Mouse (Mus musculus) gastrocnemius, adult 2 months (tissue): ENCODE results near the gene H2-DMa. TPM values are rescaled to one million over a fixed set of nuclear protein-coding genes. Genes with fewer than 3 reads are reported as not detected.
A peak's percentile ranks its signal among the peaks of the same experiment; 100 is the strongest.

Source experiments
- DNase-seq: peaks from one replicate; pipeline ENCODE4 v3.0.0; 2022
- H3K27ac ChIP-seq: fragments of 200-600 bp; 2 replicates; pipeline ENCODE4 v1.8.1; 2022; ENCODE audit warnings: mild to moderate bottlenecking
- H3K4me3 ChIP-seq: fragments of 200-600 bp; 2 replicates; pipeline ENCODE4 v1.8.1; 2022; ENCODE audit warnings: mild to moderate bottlenecking, moderate library complexity
- CTCF ChIP-seq: fragments of 200-600 bp; IDR thresholded peaks from 2 replicates; pipeline ENCODE4 v1.8.1; 2022; ENCODE audit warnings: antibody characterized with exemption, mild to moderate bottlenecking, moderate library complexity
- intact Hi-C: fragments of 180-260 bp; cut with DNase I; formaldehyde crosslinking; loops from one replicate; pipeline ENCODE4 v1.15.1; 2025
- total RNA-seq, 2 experiments: library from RNA; stranded (reverse); gene quantifications; 2 replicates each; pipeline ENCODE4 v1.2.3; 2021

H2-DMa gene
- total RNA-seq, 2 experiments from 2014 or later: 3.0 to 3.1 TPM

- intact Hi-C loops: no loop called here
- DNase-seq: no peak
- Histone ChIP-seq H3K4me3 (no peak overlapping the region), H3K27ac (no peak overlapping the region)
- no peak for TF ChIP-seq CTCF
Observed at GRCm38 (mm10) chr17:34144960-34145371, 25.6 kb downstream of the H2-DMa start.

- no peak for DNase-seq
- intact Hi-C loops: no loop called here
- Histone ChIP-seq H3K4me3 (peak within 1 kb of the TSS; percentile 17; the same call in 1 of the 2 replicates), H3K27ac (no peak within 1 kb of the TSS)
- no peak for TF ChIP-seq CTCF
Observed at GRCm38 (mm10) chr17:34152923-34153322, 33.6 kb downstream of the H2-DMa start, which contains the start of gene H2-DMb1. TSS of gene H2-DMb1 (plus strand) at chr17:34153072.

- no peak for TF ChIP-seq CTCF
- Histone ChIP-seq H3K27ac (no peak overlapping the region), H3K4me3 (no peak overlapping the region)
- no peak for DNase-seq
- intact Hi-C loops: no loop called here
Observed at GRCm38 (mm10) chr17:34155534-34155933, 36.2 kb downstream of the H2-DMa start.

GRCm38 (mm10) chr17:34164202-34164895, 45.0 kb downstream of the H2-DMa start:
- no peak for DNase-seq
- intact Hi-C loops: no loop called here
- TF ChIP-seq CTCF: peak; percentile 23; the same call in 1 of the 2 replicates

GRCm38 (mm10) chr17:34165033-34165730, 45.8 kb downstream of the H2-DMa start:
- Histone ChIP-seq H3K4me3 (no peak overlapping the region), H3K27ac (no peak overlapping the region)
- intact Hi-C loops: no loop called here
- TF ChIP-seq CTCF: peak; percentile 35; the same call in 1 of the 2 replicates
- DNase-seq: no peak

More at GRCm38 (mm10) chr17:34164202-34164895, 45.0 kb downstream of the H2-DMa start:
- H3K27ac ChIP-seq: no peak overlapping the region
- no peak overlapping the region for H3K4me3 ChIP-seq

GRCm38 (mm10) chr17:34169279-34169678, 49.9 kb downstream of the H2-DMa start:
- TF ChIP-seq CTCF: peak; percentile 74
- DNase-seq: peak; percentile 53
- Histone ChIP-seq H3K4me3 (no peak overlapping the region), H3K27ac (no peak overlapping the region)
- intact Hi-C loops: loop anchor here (1.0 to 2.0 kb wide), 3 partner anchors 34 to 92 kb away; no protein-coding TSS in a partner anchor

GRCm38 (mm10) chr17:34170487-34170876, 51.1 kb downstream of the H2-DMa start:
- Histone ChIP-seq H3K27ac (no peak overlapping the region), H3K4me3 (no peak overlapping the region)
- DNase-seq: no peak
- intact Hi-C loops: loop anchor here (1.0 to 10.0 kb wide), 4 partner anchors 34 to 134 kb away; partner anchors contain the start of gene H2-Eb1
- TF ChIP-seq CTCF: no peak

- Histone ChIP-seq H3K27ac (no peak overlapping the region), H3K4me3 (peak overlapping the region; percentile 52)
- DNase-seq: peak; percentile 81
- intact Hi-C loops: loop anchor here (1.0 to 10.0 kb wide), 4 partner anchors 34 to 134 kb away; partner anchors contain the start of gene H2-Eb1
- peak; percentile 90 for TF ChIP-seq CTCF
Observed at GRCm38 (mm10) chr17:34170877-34171498, 51.6 kb downstream of the H2-DMa start.

- Histone ChIP-seq H3K4me3 (no peak overlapping the region), H3K27ac (no peak overlapping the region)
- TF ChIP-seq CTCF: peak; percentile 16; the same call in 1 of the 2 replicates
- no peak for DNase-seq
- intact Hi-C loops: loop anchor here (5.0 to 10.0 kb wide), 2 partner anchors 45 to 132 kb away; partner anchors contain the start of gene H2-Eb1
Observed at GRCm38 (mm10) chr17:34172528-34172927, 53.2 kb downstream of the H2-DMa start.

- TF ChIP-seq CTCF: no peak
- Histone ChIP-seq H3K27ac (no peak overlapping the region), H3K4me3 (no peak overlapping the region)
- DNase-seq: no peak
- intact Hi-C loops: loop anchor here (5.0 to 10.0 kb wide), 2 partner anchors 43 to 131 kb away; partner anchors contain the start of gene H2-Eb1
Observed at GRCm38 (mm10) chr17:34174075-34174474, 54.7 kb downstream of the H2-DMa start.

GRCm38 (mm10) chr17:34177179-34177578, 57.8 kb downstream of the H2-DMa start:
- intact Hi-C loops: loop anchor here (10.0 kb wide), 1 partner anchor 128 kb away; the partner anchor contains the start of gene H2-Eb1
- H3K4me3 ChIP-seq: no peak overlapping the region

GRCm38 (mm10) chr17:34179019-34179418, 59.7 kb downstream of the H2-DMa start:
- no peak for TF ChIP-seq CTCF
- no peak overlapping the region for H3K27ac ChIP-seq
- DNase-seq: no peak
- intact Hi-C loops: loop anchor here (10.0 kb wide), 1 partner anchor 126 kb away; the partner anchor contains the start of gene H2-Eb1
- H3K4me3 ChIP-seq: no peak overlapping the region

More at GRCm38 (mm10) chr17:34177179-34177578, 57.8 kb downstream of the H2-DMa start:
- no peak overlapping the region for H3K27ac ChIP-seq
- DNase-seq: no peak
- TF ChIP-seq CTCF: peak; percentile 43; the same call in 1 of the 2 replicates
